Mouse (Mus musculus): ENCODE results near the gene Nup107. TPM values are rescaled to one million over a fixed set of nuclear protein-coding genes. Genes with fewer than 3 reads are reported as not detected.

Nup107 gene
- polyA plus RNA-seq, 1 experiment from 2014 or later, result 55.1 TPM

DNA sequence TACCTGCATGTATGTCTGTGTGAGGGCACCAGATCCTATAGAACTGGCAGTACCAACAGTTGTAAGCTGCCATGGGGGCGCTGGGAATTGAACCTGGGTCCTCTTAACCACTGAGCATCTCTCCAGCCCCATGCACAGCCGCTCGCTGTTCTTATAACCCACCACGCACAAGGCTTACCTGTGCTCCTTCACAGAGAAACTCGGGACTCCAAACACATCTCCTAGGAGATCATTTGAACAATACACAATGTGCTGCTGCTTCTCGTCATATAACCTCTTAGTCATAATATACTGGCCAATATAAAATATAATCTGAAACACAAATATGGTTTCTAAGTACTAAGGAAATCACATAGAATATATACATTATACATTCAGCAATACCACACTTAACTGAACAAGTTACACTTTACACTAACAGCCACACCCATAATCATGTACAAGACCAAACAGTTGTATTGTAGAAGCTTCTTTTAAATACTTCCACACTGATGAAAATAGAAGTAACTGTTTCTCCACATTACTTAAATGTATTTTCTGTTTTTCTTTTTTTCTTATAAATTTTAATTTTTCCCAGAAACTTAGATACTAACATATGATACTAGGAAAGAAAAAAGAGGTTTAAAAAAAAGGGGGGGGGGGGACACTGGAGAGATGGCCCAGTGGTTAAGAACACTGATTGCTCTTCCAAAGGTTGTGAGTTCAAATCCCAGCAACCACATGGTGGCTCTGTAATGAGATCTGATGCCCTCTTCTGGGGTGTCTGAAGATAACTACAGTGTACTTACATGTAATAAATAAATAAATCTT lies 90.3 kb downstream of the Nup107 start:
- H3K4me3 ChIP-seq (ENCODE audit: low read length), result no peak overlapping the region
- no peak overlapping the region for H3K27ac ChIP-seq (ENCODE audit: low read length)
- peaks cover 11% of the 10 kb centered on the region for H3K4me1 ChIP-seq (ENCODE audit: control insufficient read depth, insufficient read depth, low read length)
- peaks cover 61% of the 10 kb centered on the region for H3K36me3 ChIP-seq (ENCODE audit: control insufficient read depth, insufficient read depth)
- no peak overlapping the region for H3K9ac ChIP-seq (ENCODE audit: low read length)
- no peak for ATAC-seq (replicated peaks; ENCODE audit: extremely low read depth, insufficient read depth, low FRiP score)
- no peaks in the 10 kb centered on the region for H3K9me3 ChIP-seq (replicated peaks; ENCODE audit: control insufficient read depth, low read length)
- no peak overlapping the region for H3K4me2 ChIP-seq (ENCODE audit: low read depth, low read length)
- no peaks in the 10 kb centered on the region for H3K27me3 ChIP-seq (ENCODE audit: control insufficient read depth, insufficient read depth, low read length)
- 90% methylated on average over 6 of the region's 6 CpGs for WGBS

DNA sequence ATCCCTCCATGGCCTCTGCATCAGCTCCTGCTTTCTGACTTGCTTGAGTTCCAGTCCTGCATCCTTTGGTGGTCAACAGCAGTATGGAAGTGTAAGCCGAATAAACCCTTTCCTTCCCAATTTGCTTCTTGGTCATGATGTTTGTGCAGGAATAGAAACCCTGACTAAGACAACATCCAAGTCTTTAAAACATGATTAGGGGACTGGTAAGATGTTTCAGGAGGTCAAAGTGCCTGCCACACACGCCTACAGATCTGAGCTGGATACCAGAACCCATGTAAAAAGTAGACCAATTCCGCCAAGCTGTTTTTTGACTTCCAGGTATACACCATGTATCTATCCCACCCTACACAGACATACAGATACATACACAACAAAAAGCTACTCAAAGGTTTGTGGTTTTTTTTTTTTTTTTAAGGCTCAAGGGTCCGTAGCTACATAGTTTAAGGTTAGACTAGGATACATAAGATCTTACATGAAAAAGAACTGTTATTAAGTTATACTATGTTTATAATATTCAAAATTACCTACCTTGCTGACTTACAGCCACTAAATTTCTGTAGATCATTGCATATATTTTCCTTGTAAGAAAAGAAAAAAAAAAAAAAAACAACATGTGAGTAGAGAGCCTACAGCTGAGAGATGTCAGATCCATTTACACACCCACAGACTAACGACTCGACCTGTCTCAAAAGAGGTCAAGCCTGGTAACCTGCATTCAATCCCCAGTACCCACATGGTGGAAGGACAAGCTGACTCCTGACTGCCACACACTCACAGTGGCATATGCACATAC lies 91.3 kb downstream of the Nup107 start:
- WGBS, result 88% methylated on average over 6 of the region's 6 CpGs
- H3K9ac ChIP-seq (ENCODE audit: low read length), result no peak overlapping the region
- ATAC-seq (replicated peaks; ENCODE audit: extremely low read depth, insufficient read depth, low FRiP score), result no peak
- peaks cover 66% of the 10 kb centered on the region for H3K36me3 ChIP-seq (ENCODE audit: control insufficient read depth, insufficient read depth)
- no peaks in the 10 kb centered on the region for H3K9me3 ChIP-seq (replicated peaks; ENCODE audit: control insufficient read depth, low read length)
- H3K4me2 ChIP-seq (ENCODE audit: low read depth, low read length), result no peak overlapping the region
- peaks cover under 1% of the 10 kb centered on the region for H3K4me1 ChIP-seq (ENCODE audit: control insufficient read depth, insufficient read depth, low read length)
- H3K4me3 ChIP-seq (ENCODE audit: low read length), result no peak overlapping the region
- no peak overlapping the region for H3K27ac ChIP-seq (ENCODE audit: low read length)
- no peaks in the 10 kb centered on the region for H3K27me3 ChIP-seq (ENCODE audit: control insufficient read depth, insufficient read depth, low read length)

Other genes starting within 250 kb of the Nup107 start
- 3.7 and 8.3 TPM in 2 replicates for gene Cpm, start 163.2 kb downstream of the Nup107 start, polyA plus RNA-seq (2015; fragmentation: Nextera tagmentation; extraction: Ambion mirVana)
- 42.7 and 55.3 TPM in 2 replicates for gene Mdm2, start 81.9 kb downstream of the Nup107 start, polyA plus RNA-seq (2015; fragmentation: Nextera tagmentation; extraction: Ambion mirVana)
- 6.7 and 7.2 TPM in 2 replicates for gene Slc35e3, start 46.3 kb downstream of the Nup107 start, polyA plus RNA-seq (2015; fragmentation: Nextera tagmentation; extraction: Ambion mirVana)
- gene Rap1b, start 53.3 kb upstream of the Nup107 start, polyA plus RNA-seq (2015; fragmentation: Nextera tagmentation; extraction: Ambion mirVana), result 123 and 135 TPM in 2 replicates

All from heart, embryonic 16.5 days (tissue).